Mouse (Mus musculus) layer of hippocampus, adult 11-12 months (tissue): ENCODE measurements around the gene Dlgap4.
"Not testable (repeated sequence)": the region's sequence is repeated elsewhere in the genome, so short reads cannot be mapped to it uniquely, and the experiment has no call there.

ENCODE experiments used
- DNase-seq: peaks from one replicate; pipeline ENCODE4 v3.0.0; 2022; ENCODE audit warnings: low spot score

Gene Dlgap4

GRCm38 (mm10) chr2:156776907-156777306, 163.4 kb downstream of the Dlgap4 start:
- DNase-seq = no peak

- no peak for DNase-seq
Observed at GRCm38 (mm10) chr2:156777326-156778004, 164.0 kb downstream of the Dlgap4 start.

- no peak for DNase-seq
Observed at GRCm38 (mm10) chr2:156778571-156778970, 165.1 kb downstream of the Dlgap4 start.

- DNase-seq = no peak
Observed at GRCm38 (mm10) chr2:156779036-156779435, 165.5 kb downstream of the Dlgap4 start.

GRCm38 (mm10) chr2:156779488-156779887, 166.0 kb downstream of the Dlgap4 start:
- no peak for DNase-seq

GRCm38 (mm10) chr2:156780129-156780528, 166.6 kb downstream of the Dlgap4 start:
- DNase-seq = no peak

GRCm38 (mm10) chr2:156780752-156781151, 167.2 kb downstream of the Dlgap4 start:
- DNase-seq = no peak

GRCm38 (mm10) chr2:156781281-156781680, 167.8 kb downstream of the Dlgap4 start:
- no peak for DNase-seq

- DNase-seq = no peak
Observed at GRCm38 (mm10) chr2:156781836-156782480, 168.5 kb downstream of the Dlgap4 start.

- no peak for DNase-seq
Observed at GRCm38 (mm10) chr2:156782481-156783348, 169.2 kb downstream of the Dlgap4 start.

GRCm38 (mm10) chr2:156783349-156783728, 169.8 kb downstream of the Dlgap4 start:
- no peak for DNase-seq

- no peak for DNase-seq
Observed at GRCm38 (mm10) chr2:156784016-156784585, 170.6 kb downstream of the Dlgap4 start.

GRCm38 (mm10) chr2:156784891-156785290, 171.4 kb downstream of the Dlgap4 start:
- no peak for DNase-seq

- not testable (repeated sequence) for DNase-seq
Observed at GRCm38 (mm10) chr2:156786369-156786768, 172.9 kb downstream of the Dlgap4 start.

- DNase-seq = no peak
Observed at GRCm38 (mm10) chr2:156787090-156787775, 173.7 kb downstream of the Dlgap4 start.

GRCm38 (mm10) chr2:156787776-156788105, 174.2 kb downstream of the Dlgap4 start:
- DNase-seq = no peak

- DNase-seq = no peak
Observed at GRCm38 (mm10) chr2:156788836-156789235, 175.3 kb downstream of the Dlgap4 start.

GRCm38 (mm10) chr2:156798516-156798915, 185.0 kb downstream of the Dlgap4 start:
- DNase-seq = no peak

GRCm38 (mm10) chr2:156801045-156801444, 187.5 kb downstream of the Dlgap4 start:
- DNase-seq = no peak

GRCm38 (mm10) chr2:156802116-156802515, 188.6 kb downstream of the Dlgap4 start:
- not testable (repeated sequence) for DNase-seq

- no peak for DNase-seq
Observed at GRCm38 (mm10) chr2:156803698-156804372, 190.3 kb downstream of the Dlgap4 start.
